Mouse (Mus musculus) heart, embryonic 14.5 days (tissue): ENCODE measurements around the gene Il20ra. TPM values are rescaled to one million over a fixed set of nuclear protein-coding genes. Genes with fewer than 3 reads are reported as not detected.

ENCODE experiments used
- ATAC-seq: fragments of 200-750 bp; cut with Nextera tagmentation; 2 replicates; pipeline ENCODE4 v1.8.0; 2017; ENCODE audit warnings: low read depth, moderate TSS enrichment; ENCODE audit not compliant: insufficient number of reproducible peaks, insufficient read depth, low FRiP score
- H3K27ac ChIP-seq, 2 experiments: fragments of 200-500 bp in 1 of 2; fragments of 300-500 bp in 1 of 2; sonication (generic) in 1 of 2; replicated peaks in 1 of 2; 2 replicates each; pipeline ENCODE4 v1.5.1; 2012 to 2014; ENCODE audit warnings: low read depth in 2 of 2, low read length in 2 of 2, control low read depth in 1 of 2, mild to moderate bottlenecking in 1 of 2, mixed read lengths in 1 of 2; ENCODE audit not compliant: control insufficient read depth in 1 of 2, insufficient read depth in 1 of 2
- H3K27me3 ChIP-seq: fragments of 300-500 bp; sonication (generic); 2 replicates; pipeline ENCODE4 v1.6.1; 2014; ENCODE audit warnings: mild to moderate bottlenecking, low read length, control low read depth; ENCODE audit not compliant: control insufficient read depth, insufficient read depth
- H3K36me3 ChIP-seq: fragments of 300-500 bp; sonication (generic); 2 replicates; pipeline ENCODE4 v1.6.1; 2014; ENCODE audit warnings: mild to moderate bottlenecking, control low read depth, low read length, mixed read lengths; ENCODE audit not compliant: control insufficient read depth, insufficient read depth
- H3K4me1 ChIP-seq, 2 experiments: fragments of 200-500 bp in 1 of 2; fragments of 300-500 bp in 1 of 2; sonication (generic) in 1 of 2; 2 replicates each; pipeline ENCODE4 v1.6.1; 2012 to 2014; ENCODE audit warnings: low read length in 2 of 2, control low read depth in 1 of 2, mixed read lengths in 1 of 2; ENCODE audit not compliant: control insufficient read depth in 2 of 2, insufficient read depth in 2 of 2
- H3K4me2 ChIP-seq: fragments of 300-500 bp; sonication (generic); 2 replicates; pipeline ENCODE4 v1.6.1; 2014; ENCODE audit warnings: mild to moderate bottlenecking, low read length
- H3K4me3 ChIP-seq, 2 experiments: fragments of 200-500 bp in 1 of 2; fragments of 300-500 bp in 1 of 2; sonication (generic) in 1 of 2; 2 replicates each; pipeline ENCODE4 v1.5.1; 2012 to 2014; ENCODE audit warnings: low read length in 2 of 2, mild to moderate bottlenecking in 2 of 2, control low read depth in 1 of 2, low read depth in 1 of 2, moderate library complexity in 1 of 2; ENCODE audit not compliant: control insufficient read depth in 1 of 2, insufficient read depth in 1 of 2
- H3K9ac ChIP-seq: fragments of 300-500 bp; sonication (generic); 2 replicates; pipeline ENCODE4 v1.6.1; 2014; ENCODE audit warnings: mild to moderate bottlenecking, low read length
- H3K9me3 ChIP-seq: fragments of 300-500 bp; sonication (generic); 2 replicates; pipeline ENCODE4 v1.6.1; 2016; ENCODE audit warnings: low read length, control low read depth; ENCODE audit not compliant: control insufficient read depth
- WGBS: fragments of 180-500 bp; shearing (Covaris S2); extraction: QIAGEN DNeasy Blood & Tissue Kit; methylation state at CpG from one replicate; pipeline ENCODE4 v1.1.7; 2014; 5-methylcytosine and 5-hydroxymethylcytosine counted together
- polyA plus RNA-seq: library from polyadenylated mRNA; unstranded; fragments of >200 nt; fragmentation: Nextera tagmentation; extraction: Ambion mirVana; gene quantifications from 2 replicates; pipeline ENCODE4 v1.2.1, GENCODE M21; 2014

Gene Il20ra
- polyA plus RNA-seq, 1 experiment from 2014 or later, result 0.22 TPM

- Histone ChIP-seq H3K9ac (no peak overlapping the region), H3K4me2 (peak overlapping the region; percentile 31), H3K4me1 (peaks cover 7% of the 10 kb centered on the region in 2 experiments; a peak in 2 of 4 replicates), H3K9me3 (no peaks in the 10 kb centered on the region), H3K36me3 (no peaks in the 10 kb centered on the region), H3K27me3 (no peaks in the 10 kb centered on the region), H3K27ac (no peak overlapping the region), H3K4me3 (no peak overlapping the region)
- ATAC-seq, result no peak; the same call in 1 of the 2 replicates
- WGBS, result 41% methylated on average over 8 of the region's 8 CpGs
Observed at GRCm38 (mm10) chr10:19692988-19693387, 19.4 kb upstream of the Il20ra start.

- H3K9ac ChIP-seq, result no peak overlapping the region
- no peak for ATAC-seq
- H3K4me1 ChIP-seq, result peaks cover 7% of the 10 kb centered on the region in 2 experiments; a peak in 2 of 4 replicates
- H3K27ac ChIP-seq, result no peak overlapping the region
- no peak overlapping the region for H3K4me3 ChIP-seq
- no peaks in the 10 kb centered on the region for H3K36me3 ChIP-seq
- H3K4me2 ChIP-seq, result no peak overlapping the region
- WGBS, result 61% methylated on average over 2 of the region's 2 CpGs
- H3K9me3 ChIP-seq, result no peaks in the 10 kb centered on the region
- no peaks in the 10 kb centered on the region for H3K27me3 ChIP-seq
Observed at GRCm38 (mm10) chr10:19693629-19694028, 18.7 kb upstream of the Il20ra start.

- Histone ChIP-seq H3K9ac (no peak overlapping the region), H3K4me2 (no peak overlapping the region), H3K4me1 (peaks cover 0 to 6% of the 10 kb centered on the region in 2 experiments; a peak in 1 of 4 replicates), H3K36me3 (no peaks in the 10 kb centered on the region), H3K4me3 (no peak overlapping the region), H3K27me3 (no peaks in the 10 kb centered on the region), H3K27ac (no peak overlapping the region), H3K9me3 (no peaks in the 10 kb centered on the region)
- ATAC-seq, result no peak
- 74% methylated on average over 1 of the region's 1 CpGs for WGBS
Observed at GRCm38 (mm10) chr10:19699331-19699730, 13.0 kb upstream of the Il20ra start.

GRCm38 (mm10) chr10:19704445-19704844 is 7.9 kb upstream of the Il20ra start:
- WGBS, result 73% methylated on average over 8 of the region's 8 CpGs
- Histone ChIP-seq H3K36me3 (no peaks in the 10 kb centered on the region), H3K9ac (no peak overlapping the region), H3K4me2 (no peak overlapping the region), H3K27me3 (no peaks in the 10 kb centered on the region), H3K4me1 (peaks cover 0 to 6% of the 10 kb centered on the region in 2 experiments; a peak in 1 of 4 replicates), H3K9me3 (no peaks in the 10 kb centered on the region; the same call in 1 of the 2 replicates), H3K4me3 (no peak overlapping the region), H3K27ac (no peak overlapping the region)
- ATAC-seq, result no peak

DNA sequence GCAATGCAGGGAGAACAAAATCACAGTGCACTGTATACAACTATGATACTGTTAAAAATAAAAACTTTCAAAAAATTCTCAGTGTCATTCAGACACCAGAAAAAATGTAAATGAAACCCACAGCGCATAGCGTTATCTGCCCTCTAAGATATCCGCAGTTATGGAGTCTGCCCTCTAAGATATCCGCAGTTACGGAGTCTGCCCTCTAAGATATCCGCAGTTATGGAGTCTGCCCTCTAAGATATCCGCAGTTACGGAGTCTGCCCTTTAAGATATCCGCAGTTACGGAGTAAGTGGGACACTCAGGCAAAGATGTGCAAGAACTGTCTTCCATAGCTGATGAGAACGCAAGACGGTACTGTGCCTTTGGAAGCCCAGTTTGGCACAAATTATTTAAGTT is 4.6 kb upstream of the Il20ra start:
- H3K4me2 ChIP-seq, result no peak overlapping the region
- no peak overlapping the region for H3K9ac ChIP-seq
- no peak overlapping the region for H3K27ac ChIP-seq
- peaks cover 12% of the 10 kb centered on the region for H3K27me3 ChIP-seq
- H3K4me1 ChIP-seq, result peaks cover 2 to 16% of the 10 kb centered on the region in 2 experiments; a peak in 2 of 4 replicates
- H3K36me3 ChIP-seq, result no peaks in the 10 kb centered on the region
- 50% methylated on average over 12 of the region's 12 CpGs for WGBS
- H3K4me3 ChIP-seq, result no peak overlapping the region
- no peaks in the 10 kb centered on the region; the same call in 1 of the 2 replicates for H3K9me3 ChIP-seq
- no peak for ATAC-seq

DNA sequence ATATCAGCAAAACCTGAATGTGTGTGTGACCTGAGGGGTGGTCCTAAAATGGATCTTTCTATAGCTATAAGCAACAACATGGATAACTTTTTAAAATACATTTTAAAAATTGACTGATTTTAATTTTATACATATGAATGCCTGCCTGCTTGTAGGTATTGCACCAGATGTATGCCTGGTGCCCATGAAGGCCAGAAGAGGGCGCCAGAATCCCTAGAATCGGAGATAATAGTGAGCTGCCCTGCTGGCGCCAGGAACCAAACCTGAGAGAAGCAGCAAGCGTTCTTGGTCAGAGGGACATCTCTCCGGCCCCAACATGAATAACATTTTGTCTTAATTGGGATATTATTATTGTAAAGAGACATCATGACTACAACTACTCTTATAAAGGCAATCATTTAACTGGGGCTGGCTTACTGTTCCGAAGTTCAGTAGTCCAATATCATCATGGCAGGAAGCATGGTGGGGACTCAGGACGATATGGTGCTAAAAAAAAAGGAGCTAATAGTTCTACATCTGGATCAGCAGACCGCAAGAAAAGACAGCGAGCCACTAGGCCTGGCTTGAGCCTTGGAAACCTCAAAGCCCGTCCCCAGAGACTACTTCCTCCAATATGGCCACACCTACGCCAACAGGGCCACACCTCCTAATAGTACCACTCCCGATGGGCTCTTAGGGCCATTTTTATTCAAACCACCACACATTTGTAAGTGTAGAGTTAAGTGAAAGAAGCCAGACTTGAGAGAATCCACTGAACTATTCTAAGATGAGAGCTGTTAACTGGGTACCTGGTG is 3.9 kb upstream of the Il20ra start:
- no peak for ATAC-seq
- peaks cover 17% of the 10 kb centered on the region for H3K27me3 ChIP-seq
- peaks cover 2 to 10% of the 10 kb centered on the region in 2 experiments; a peak in 2 of 4 replicates for H3K4me1 ChIP-seq
- H3K9ac ChIP-seq, result no peak overlapping the region
- 58% methylated on average over 12 of the region's 12 CpGs for whole genome bisulfite sequencing
- no peaks in the 10 kb centered on the region for H3K36me3 ChIP-seq
- H3K4me2 ChIP-seq, result no peak overlapping the region
- H3K4me3 ChIP-seq, result no peak overlapping the region
- H3K9me3 ChIP-seq, result no peaks in the 10 kb centered on the region; the same call in 1 of the 2 replicates
- H3K27ac ChIP-seq, result no peak overlapping the region

GRCm38 (mm10) chr10:19711020-19711419 is 1.4 kb upstream of the Il20ra start:
- 55% methylated on average over 3 of the region's 3 CpGs for WGBS
- Histone ChIP-seq H3K4me3 (no peak overlapping the region), H3K27me3 (peaks cover 26% of the 10 kb centered on the region), H3K4me2 (no peak overlapping the region), H3K9me3 (no peaks in the 10 kb centered on the region; the same call in 1 of the 2 replicates), H3K27ac (no peak overlapping the region), H3K36me3 (no peaks in the 10 kb centered on the region), H3K4me1 (peaks cover 4 to 13% of the 10 kb centered on the region in 2 experiments), H3K9ac (no peak overlapping the region)
- ATAC-seq, result no peak
